Mouse (Mus musculus) spleen, postnatal 14 days (tissue): Measurements from ENCODE around the gene Txndc9.
A peak's percentile ranks its signal among the peaks of the same experiment; 100 is the strongest.
"Not testable (repeated sequence)": the region's sequence is repeated elsewhere in the genome, so short reads cannot be mapped to it uniquely, and the experiment has no call there.

Source experiments
- DNase-seq, 2 experiments: peaks; one replicate each; pipeline ENCODE4 v3.0.0; 2021 to 2022; ENCODE audit warnings: low spot score in 2 of 2

Txndc9 gene

GRCm38 (mm10) chr1:37997867-37998266, at the start of gene Txndc9, which contains the start of gene Eif5b:
TSS of gene Txndc9 (minus strand) at chr1:37997893.
TSS of gene Eif5b (plus strand) at chr1:37998010.
- DNase-seq = peak; percentile 91 to 93

DNA sequence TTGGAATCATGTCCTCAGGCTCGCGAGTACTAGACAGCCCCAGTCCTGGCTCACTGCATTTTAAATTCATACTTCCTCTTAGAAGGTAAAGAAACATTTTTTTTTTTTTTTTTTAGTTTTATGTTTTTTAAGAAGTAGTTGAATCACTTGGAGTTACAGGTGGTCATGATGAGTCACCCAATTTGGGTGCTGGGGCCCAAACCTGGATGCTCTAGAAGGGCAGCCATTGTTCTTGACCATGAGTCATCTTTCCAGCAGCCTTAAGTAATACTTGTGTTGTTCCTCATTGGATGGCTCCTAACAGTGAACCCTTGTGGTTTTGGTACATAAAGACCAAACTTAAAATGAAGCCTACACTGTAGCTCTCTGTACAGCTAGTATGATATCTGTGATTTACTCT, 41.2 kb upstream of the Txndc9 start:
- no peak for DNase-seq

DNA sequence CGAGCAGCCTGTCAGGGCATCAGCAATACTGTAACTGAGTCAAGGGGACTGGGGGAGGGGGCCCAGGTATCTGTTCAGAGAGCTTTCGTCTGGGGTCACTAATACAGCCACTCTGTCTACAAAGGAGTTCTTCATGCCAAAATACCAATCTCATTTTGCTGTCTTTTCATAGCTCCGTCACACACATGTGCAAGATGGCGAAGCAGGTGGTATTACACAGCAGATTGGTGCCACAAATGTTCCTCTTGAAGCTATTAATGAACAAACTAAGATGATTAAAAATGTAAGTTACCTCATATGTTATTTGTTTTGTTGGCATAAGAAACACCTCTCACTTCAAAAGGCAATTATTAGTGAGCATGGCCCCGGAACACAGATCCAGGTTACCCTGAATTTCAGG, 39.7 kb upstream of the Txndc9 start:
- DNase-seq = no peak

DNA sequence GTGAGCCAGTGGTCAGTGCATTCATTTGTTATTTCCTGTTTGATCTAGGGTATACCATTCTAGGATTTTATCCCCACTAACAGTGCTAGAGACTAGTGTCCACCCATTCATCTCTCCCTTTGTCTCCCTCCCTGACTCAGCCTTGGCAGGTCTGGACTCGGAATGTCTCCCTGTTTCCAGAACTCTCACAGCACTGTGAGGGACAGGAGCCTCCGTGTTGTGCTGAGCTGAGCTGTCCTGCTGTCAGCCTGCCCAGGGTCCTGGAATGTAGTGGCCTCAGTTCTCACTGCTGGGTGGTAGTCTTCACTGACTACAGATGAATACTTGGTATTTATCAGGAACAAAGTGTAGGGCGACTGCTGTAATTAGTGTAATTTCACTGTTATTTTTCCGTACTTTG, 37.8 kb upstream of the Txndc9 start:
- DNase-seq = no peak

DNA sequence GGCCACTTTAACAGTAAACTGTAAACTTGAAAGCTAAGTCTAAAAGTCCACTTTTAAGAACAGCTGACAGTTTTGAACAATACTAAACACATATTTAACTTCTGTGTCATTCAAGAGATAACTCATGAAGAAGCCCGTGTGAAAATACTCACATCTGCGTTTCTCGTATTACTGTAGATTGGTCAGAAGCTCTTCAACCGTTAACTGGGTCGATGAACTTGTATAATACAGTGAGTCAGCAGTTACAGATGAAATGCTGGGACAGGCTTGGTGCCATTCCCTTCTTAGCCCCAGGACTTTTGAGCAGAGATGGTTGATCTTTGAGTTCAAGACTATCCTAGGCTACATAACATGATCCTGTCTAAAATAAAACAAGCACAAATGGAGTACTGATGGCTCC, 33.7 kb upstream of the Txndc9 start:
- DNase-seq = no peak

- DNase-seq = no peak
Measured at GRCm38 (mm10) chr1:38027301-38027700, 29.6 kb upstream of the Txndc9 start.

- DNase-seq = no peak
Measured at GRCm38 (mm10) chr1:38014551-38015203, 17.0 kb upstream of the Txndc9 start.

GRCm38 (mm10) chr1:38012509-38012908, 14.8 kb upstream of the Txndc9 start:
- DNase-seq = no peak

GRCm38 (mm10) chr1:38012104-38012503, 14.4 kb upstream of the Txndc9 start:
- DNase-seq = no peak

- peak in 1 of 2 experiments; percentile 20 for DNase-seq
Measured at GRCm38 (mm10) chr1:38011647-38012046, 14.0 kb upstream of the Txndc9 start.

DNA sequence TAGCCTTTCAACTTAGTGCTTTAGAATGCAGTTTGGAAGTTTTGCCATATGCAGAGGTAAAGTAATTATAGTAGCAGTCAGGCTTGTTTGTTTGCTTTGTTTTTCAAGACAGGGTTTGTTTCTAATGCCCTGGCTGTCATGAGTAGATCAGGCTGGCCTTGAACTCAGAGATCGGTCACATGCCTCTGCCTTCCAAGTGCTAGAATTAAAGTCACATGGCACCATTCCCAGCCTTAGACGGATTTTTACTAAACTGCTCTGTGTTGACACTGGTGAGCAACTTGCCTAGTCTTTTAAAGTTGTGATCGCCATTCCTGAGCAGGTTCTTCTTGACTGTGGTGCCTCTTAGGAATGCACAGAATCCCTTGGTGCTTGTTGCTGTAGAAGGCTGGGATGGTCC, 9.0 kb upstream of the Txndc9 start:
- DNase-seq = no peak

DNA sequence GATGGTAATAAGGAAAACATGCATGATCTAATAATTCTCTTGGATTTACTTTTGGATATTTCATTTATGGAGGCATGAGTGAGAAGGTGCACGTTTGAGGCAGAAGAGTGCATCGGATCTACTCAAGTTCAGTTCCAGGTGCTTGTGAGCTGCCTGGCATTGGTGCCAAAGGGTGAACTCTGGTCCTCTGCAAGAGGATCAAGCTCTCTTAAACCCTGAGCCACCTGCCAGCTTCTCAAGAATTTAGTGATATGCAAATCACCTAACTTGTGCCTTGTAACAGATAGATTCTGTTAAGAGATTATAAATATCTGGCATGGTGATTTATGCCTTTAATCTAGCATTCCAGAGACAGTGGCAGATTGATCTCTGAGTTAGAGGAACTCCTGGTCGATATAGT, 5.4 kb upstream of the Txndc9 start:
- no peak for DNase-seq

DNA sequence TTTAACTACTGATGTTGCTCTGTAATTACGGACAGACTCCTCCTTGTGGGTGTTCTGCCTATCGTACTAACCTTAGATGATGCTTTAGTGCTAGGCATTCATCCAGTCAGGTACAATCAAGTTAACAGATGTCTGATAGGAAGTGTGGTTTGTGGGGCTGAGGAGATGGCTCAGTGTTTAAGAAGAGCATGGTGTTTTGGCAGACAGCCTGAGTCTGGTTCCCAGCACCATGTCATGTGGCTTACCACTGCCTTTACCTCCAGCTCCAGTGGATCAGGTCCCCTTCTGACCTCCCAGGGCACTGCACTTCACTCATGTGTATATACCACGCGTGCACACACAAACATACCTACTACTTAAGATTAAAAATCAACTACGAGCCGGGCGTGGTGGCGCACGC, 4.3 kb upstream of the Txndc9 start:
- DNase-seq = no peak

DNA sequence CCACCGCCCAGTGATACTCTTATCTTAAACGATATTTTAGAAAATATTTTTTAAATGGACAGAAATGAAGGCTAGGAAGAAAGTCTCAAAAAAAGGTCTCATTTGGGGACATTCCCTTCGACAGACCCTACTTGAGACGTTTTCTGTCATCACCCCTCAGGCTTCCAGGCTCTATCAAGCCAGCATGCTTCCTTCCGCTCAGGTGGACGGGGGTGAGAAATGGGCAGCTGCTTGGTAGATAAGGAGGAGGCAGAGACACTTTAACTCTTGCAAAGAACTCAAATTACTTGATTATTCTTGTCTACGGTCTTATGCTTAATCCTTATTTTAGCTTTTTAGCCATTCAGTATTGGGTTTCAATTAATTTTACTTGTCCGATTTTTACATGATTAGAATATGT, 3.2 kb upstream of the Txndc9 start:
- no peak for DNase-seq

DNA sequence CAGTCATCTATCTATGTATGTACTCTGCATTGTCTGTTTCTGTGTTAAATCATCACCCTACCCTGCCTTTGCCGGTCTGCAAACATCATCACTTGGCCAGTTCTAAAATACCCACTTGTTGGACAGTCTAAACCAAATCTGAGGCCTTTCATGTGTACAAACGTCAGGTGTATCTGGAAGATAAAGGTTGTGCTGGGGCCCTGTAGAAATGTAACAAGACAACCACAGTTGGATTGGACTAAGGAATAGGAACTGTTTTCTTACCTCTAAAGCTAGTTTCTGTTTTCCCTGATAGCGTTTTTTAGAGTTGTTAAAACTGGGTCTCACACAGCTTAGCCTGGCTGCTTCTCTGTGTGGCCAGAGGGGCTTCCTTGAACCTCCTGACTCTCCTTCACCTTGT, 1.9 kb upstream of the Txndc9 start:
- DNase-seq = no peak

DNA sequence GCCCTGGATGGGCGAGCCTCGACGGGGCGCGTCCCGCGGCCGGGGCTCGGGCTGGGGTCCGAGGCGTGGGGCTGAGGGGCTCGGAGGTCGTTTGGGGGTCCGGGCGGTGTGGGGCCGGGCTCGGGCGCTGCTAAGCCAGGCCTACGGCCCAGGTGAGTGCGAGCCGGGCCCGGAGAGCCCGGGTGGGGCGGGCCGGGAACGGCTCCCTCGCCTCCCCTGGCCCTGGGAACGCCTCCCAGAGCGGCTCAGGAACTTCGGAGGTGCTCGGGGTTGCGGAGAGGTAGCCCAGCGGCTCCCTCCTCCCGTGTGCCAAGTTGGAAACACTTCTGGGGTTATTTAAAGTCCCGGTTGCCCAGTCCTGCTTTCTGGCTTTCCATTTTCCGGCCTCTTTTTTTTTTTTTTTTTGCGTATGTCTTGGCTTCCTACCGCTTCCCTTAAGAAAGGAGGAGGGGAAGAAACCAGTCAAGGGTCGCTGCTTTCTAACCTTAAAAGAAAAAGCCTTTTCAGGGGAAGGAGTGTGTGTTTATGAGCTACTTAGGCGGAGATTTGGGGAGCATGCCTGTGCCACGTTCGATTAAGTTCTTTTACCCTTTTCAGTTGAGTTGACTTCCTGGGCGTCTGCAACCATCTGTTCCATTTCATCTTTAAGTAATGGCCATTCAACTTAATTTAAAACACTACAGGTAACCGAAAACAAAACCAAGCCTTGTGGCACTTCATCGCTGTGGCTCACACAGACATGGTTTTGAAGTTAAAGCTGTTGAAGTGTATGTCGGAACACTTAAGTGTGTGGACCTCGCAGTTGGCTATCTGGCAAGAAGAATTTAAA, 892 bp upstream of the Txndc9 start:
- DNase-seq = no peak

- peak; percentile 88 to 95 for DNase-seq
Measured at GRCm38 (mm10) chr1:37996877-37997484, 712 bp downstream of the Txndc9 start.

DNA sequence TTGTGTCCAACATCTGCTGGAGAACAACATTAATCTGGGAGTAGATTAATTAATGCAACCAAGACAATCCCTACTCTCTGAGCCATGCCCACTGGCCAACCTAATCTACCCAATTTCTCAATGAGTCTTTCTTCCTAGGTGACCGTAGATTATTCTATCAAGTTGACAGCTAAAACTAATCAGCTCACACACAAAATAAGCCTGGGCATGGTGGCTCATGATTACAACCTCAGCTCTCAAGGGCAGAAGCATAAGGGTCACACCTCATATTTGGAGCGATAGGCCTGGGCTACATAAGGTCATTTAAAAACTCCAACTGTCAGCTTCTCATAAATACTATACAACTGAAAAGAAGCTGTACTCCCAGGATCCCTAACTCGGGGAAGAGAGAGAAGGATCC, 1.5 kb downstream of the Txndc9 start:
- DNase-seq = no peak

DNA sequence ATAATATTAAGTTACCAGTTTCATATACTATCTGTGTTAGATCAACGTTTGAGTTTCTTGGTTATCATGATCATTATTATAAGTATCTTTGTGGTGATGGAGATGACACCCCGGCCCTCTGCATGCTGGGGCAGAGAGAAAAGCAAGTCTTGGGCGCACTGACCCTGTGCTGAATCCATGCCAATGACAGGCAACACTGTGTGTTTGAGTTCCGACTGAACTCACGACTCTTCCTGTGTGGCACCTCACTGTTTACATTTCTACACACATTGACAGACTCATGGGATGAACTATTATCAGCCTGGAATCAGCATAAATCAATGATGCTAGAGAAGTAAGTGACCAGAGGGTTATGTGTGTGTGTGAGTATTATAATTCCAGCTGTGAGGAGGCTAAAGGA, 9.8 kb downstream of the Txndc9 start:
- DNase-seq = no peak

DNA sequence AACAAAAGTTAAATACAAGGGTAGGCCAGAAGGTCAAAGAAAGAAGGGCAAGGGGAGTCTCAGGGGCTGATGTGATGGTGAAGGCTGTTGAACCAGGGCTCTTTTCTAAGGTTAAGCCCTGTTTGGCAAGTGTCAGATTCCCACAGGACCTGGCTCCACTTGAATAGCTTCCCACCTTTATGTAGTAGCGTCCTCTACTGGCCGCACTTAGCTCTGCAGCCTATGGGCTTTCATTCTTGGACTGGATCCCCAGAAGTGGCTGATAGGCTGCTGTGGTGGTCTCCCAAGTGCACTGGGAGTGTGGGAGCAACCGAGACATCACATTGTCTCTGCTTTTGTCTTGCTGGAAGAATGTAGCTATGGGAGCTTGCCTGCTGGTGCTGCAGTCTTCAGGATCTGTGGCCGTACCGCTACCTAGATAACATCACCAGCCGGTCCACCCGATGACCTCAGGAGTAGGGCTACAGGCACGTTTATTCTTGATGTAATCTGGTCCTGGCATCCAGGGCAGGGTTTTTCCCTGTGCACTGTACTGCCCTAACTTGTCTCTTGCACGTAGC, 11.8 kb downstream of the Txndc9 start:
- DNase-seq = peak in 1 of 2 experiments; percentile 12

DNA sequence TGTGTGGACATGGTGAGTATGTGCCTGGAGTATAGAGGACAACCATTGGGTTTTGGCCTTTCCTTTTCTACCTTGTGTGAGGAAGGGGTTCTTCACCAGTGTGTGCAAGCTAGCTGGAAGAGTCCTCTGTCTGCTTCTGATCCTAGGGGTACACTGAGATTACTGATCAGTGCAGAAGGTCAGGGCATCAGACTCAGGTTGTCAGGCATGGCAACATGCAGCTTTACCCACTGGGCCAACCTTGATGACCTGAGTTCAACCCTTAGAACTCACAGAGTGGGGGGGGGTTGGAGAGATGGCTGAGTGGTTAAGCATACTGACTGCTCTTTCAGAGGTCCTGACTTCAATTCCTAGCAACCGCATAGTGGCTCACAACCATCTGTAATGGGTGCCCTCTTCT, 13.4 kb downstream of the Txndc9 start:
- no peak for DNase-seq

- no peak for DNase-seq
Measured at GRCm38 (mm10) chr1:37977303-37977702, 20.4 kb downstream of the Txndc9 start.

- not testable (repeated sequence) for DNase-seq
Measured at GRCm38 (mm10) chr1:37976666-37977065, 21.0 kb downstream of the Txndc9 start.
